Mouse (Mus musculus): ENCODE results near the gene Atcay. TPM values are rescaled to one million over a fixed set of nuclear protein-coding genes. Genes with fewer than 3 reads are reported as not detected.
A peak's percentile ranks its signal among the peaks of the same experiment; 100 is the strongest.

Atcay gene
- polyA plus RNA-seq, 1 experiment: 2.4 TPM

DNA sequence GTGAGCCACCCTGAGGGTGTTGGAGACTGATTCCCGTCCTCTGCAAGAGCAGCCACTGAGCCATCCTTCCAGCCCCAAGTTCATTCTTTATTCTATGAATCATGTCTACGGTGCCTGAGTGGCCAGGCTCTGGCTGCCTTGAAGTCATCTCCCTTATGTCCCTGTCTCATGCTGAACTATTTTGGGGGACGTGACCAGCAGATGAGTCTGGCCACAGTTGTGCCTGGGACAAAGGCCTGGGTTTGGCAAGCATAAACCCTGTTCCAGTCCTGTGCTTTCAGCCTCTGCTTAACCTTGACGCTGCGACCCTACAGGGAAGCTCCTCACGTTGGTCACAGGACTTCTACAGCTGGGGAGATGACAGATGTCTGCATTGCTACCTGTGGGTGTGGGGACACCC lies 33.3 kb downstream of the Atcay start:
- WGBS: 58% methylated on average over 6 of the region's 6 CpGs
- TF ChIP-seq POLR2A (IDR thresholded peaks at IDR 0.05; ENCODE audit: control insufficient read depth, extremely low read depth, insufficient read depth, low read length, poor library complexity) (no peak), CTCF (IDR thresholded peaks at IDR 0.05; ENCODE audit: borderline replicate concordance, control insufficient read depth, extremely low read depth, insufficient read depth, low read length, poor library complexity) (no peak)
- Histone ChIP-seq H3K36me3 (ENCODE audit: control insufficient read depth, insufficient read depth, low read length) (no peaks in the 10 kb centered on the region), H3K27me3 (ENCODE audit: control insufficient read depth, insufficient read depth, low read length) (no peaks in the 10 kb centered on the region), H3K4me1 (replicated peaks; ENCODE audit: control insufficient read depth, insufficient read depth, low read length) (peaks cover 22% of the 10 kb centered on the region), H3K27ac (ENCODE audit: control insufficient read depth, insufficient read depth, low read length) (no peak overlapping the region), H3K4me3 (ENCODE audit: control insufficient read depth, insufficient read depth, low read length) (no peak overlapping the region)
- DNase-seq: no peak

DNA sequence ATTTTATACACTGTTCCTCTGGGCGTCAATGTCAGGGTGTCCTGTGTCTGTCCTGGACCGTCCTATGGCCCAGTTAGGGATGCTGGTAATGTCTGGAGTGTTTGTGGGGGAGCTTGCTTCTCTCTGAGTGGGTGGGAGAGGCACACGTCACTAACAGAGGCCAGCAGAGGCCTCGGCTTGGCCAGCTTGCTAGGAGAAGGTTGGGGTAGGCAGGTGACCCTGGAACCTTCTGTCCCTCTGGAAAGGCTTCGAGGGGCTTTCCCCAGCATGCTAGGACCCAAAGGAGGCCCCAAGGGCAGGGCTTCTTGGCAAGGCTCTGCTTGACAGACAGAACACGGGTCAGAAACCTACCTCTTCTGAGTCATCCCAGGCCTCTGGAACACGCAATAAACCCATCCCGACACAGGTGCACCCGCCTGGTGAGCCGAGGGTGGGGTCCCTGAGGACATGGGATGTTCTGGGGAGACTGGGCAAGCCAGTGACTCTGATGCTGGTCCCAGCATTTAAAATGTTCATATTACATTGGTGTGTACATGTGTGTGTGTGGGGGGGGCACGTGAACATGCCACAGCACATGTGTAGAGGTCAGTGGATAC lies 34.1 kb downstream of the Atcay start:
- Histone ChIP-seq H3K36me3 (ENCODE audit: control insufficient read depth, insufficient read depth, low read length) (no peaks in the 10 kb centered on the region), H3K4me1 (replicated peaks; ENCODE audit: control insufficient read depth, insufficient read depth, low read length) (peaks cover 28% of the 10 kb centered on the region), H3K4me3 (ENCODE audit: control insufficient read depth, insufficient read depth, low read length) (no peak overlapping the region), H3K27ac (ENCODE audit: control insufficient read depth, insufficient read depth, low read length) (no peak overlapping the region), H3K27me3 (ENCODE audit: control insufficient read depth, insufficient read depth, low read length) (no peaks in the 10 kb centered on the region)
- DNase-seq: no peak
- WGBS: 84% methylated on average over 11 of the region's 11 CpGs
- TF ChIP-seq POLR2A (IDR thresholded peaks at IDR 0.05; ENCODE audit: control insufficient read depth, extremely low read depth, insufficient read depth, low read length, poor library complexity) (no peak), CTCF (IDR thresholded peaks at IDR 0.05; ENCODE audit: borderline replicate concordance, control insufficient read depth, extremely low read depth, insufficient read depth, low read length, poor library complexity) (no peak)

DNA sequence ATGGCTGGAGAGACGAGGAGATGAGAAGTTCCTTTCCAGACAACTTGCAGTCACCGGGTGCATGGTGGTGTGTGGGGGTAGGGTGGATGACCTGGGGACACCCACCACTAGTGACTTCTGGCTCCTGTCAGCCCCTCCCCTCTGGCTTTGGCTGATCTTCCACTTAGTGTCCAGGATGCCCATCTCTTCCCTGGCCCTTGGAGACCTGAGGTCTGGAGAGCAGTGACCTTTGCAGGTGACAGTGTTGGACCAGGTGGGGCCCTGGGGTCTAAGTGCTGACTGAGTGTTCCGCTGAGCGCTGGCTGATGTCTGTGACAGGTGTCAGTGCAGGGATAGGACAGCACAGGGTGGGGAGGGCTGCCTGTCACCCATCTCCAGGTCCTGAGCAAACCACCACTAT lies 35.3 kb downstream of the Atcay start:
- Histone ChIP-seq H3K27me3 (ENCODE audit: control insufficient read depth, insufficient read depth, low read length) (no peaks in the 10 kb centered on the region), H3K4me3 (ENCODE audit: control insufficient read depth, insufficient read depth, low read length) (no peak overlapping the region), H3K36me3 (ENCODE audit: control insufficient read depth, insufficient read depth, low read length) (no peaks in the 10 kb centered on the region), H3K27ac (ENCODE audit: control insufficient read depth, insufficient read depth, low read length) (no peak overlapping the region), H3K4me1 (replicated peaks; ENCODE audit: control insufficient read depth, insufficient read depth, low read length) (peaks cover 31% of the 10 kb centered on the region)
- TF ChIP-seq POLR2A (IDR thresholded peaks at IDR 0.05; ENCODE audit: control insufficient read depth, extremely low read depth, insufficient read depth, low read length, poor library complexity) (no peak), CTCF (IDR thresholded peaks at IDR 0.05; ENCODE audit: borderline replicate concordance, control insufficient read depth, extremely low read depth, insufficient read depth, low read length, poor library complexity) (no peak)
- 87% methylated on average over 4 of the region's 4 CpGs for WGBS
- no peak for DNase-seq

DNA sequence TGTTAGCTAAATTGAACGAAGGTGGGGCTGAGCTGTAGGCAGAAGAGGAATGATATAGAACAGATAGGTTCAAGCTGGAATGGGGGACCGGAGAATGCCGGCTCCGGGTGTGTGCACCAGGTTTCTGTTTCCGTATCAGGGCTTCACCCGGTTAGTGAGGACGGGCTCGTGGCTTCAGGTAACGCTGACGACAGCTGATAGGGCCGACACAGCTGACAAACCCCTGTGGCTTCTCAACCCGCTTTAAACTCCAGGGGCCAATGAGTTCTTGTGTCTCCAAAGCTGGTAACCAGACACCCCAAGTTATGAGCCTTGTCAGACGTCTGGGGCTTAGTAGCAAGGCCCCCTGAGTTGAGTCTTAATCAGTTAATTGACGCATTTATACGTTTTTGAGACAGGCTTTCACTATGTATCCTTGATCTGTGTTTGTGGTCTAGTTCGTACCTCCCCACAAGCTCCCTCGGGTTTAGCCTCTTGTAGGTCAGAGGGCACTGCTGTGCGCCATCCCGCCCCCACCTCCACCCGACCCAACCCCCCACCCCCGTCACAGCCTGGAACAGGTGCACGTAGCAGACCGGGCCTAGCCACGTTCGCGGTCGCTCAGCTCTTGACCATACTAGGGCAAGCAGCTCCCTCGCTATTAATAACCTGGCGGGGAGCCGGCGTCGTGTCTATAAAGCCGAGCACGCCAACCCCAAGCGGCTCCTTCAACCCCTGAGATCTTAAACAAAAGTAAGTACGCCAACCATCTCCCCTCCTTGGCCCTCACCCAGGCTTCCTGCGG lies 36.5 kb downstream of the Atcay start:
- 4% methylated on average over 37 of the region's 37 CpGs for WGBS
- no peak for DNase-seq
- TF ChIP-seq CTCF (IDR thresholded peaks at IDR 0.05; ENCODE audit: borderline replicate concordance, control insufficient read depth, extremely low read depth, insufficient read depth, low read length, poor library complexity): no peak
- no peak for TF ChIP-seq POLR2A (IDR thresholded peaks at IDR 0.05; ENCODE audit: control insufficient read depth, extremely low read depth, insufficient read depth, low read length, poor library complexity)
- H3K4me3 ChIP-seq (ENCODE audit: control insufficient read depth, insufficient read depth, low read length): no peak overlapping the region; the same call in 1 of the 2 replicates
- peaks cover 31% of the 10 kb centered on the region for H3K4me1 ChIP-seq (replicated peaks; ENCODE audit: control insufficient read depth, insufficient read depth, low read length)
- H3K27me3 ChIP-seq (ENCODE audit: control insufficient read depth, insufficient read depth, low read length): no peaks in the 10 kb centered on the region
- H3K27ac ChIP-seq (ENCODE audit: control insufficient read depth, insufficient read depth, low read length): no peak overlapping the region
- H3K36me3 ChIP-seq (ENCODE audit: control insufficient read depth, insufficient read depth, low read length): no peaks in the 10 kb centered on the region

DNA sequence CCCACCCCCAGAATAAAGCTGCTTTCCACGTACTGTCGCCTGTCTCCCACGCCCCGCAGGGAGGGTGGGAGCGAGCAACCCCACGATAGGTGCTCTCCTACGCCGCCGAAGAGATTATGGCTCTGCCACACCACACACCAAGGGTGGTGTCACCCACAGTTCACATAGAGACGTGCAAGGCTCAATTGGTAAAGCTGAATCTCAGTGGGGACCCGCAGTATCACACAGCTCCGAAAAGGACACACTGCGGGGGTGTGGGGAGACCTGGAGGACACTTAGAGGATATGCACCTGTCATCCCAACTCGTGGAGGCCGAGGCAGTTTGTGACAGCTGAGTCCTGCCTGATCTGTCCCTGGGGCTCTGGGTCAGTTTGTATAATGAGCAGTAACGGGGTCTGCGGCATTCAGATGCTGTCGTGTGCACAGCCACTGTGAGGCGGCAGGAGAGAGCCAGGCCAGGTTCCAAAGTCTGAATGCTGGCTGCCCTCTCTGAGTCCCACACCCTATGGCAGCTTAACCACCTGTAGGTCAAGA lies 37.6 kb downstream of the Atcay start:
- Histone ChIP-seq H3K4me1 (replicated peaks; ENCODE audit: control insufficient read depth, insufficient read depth, low read length) (peaks cover 31% of the 10 kb centered on the region), H3K36me3 (ENCODE audit: control insufficient read depth, insufficient read depth, low read length) (no peaks in the 10 kb centered on the region), H3K4me3 (ENCODE audit: control insufficient read depth, insufficient read depth, low read length) (peak overlapping the region; percentile 38), H3K27ac (ENCODE audit: control insufficient read depth, insufficient read depth, low read length) (0 out of 2 replicates have a peak overlapping the region, but pooled peaks have one; percentile 2), H3K27me3 (ENCODE audit: control insufficient read depth, insufficient read depth, low read length) (no peaks in the 10 kb centered on the region)
- TF ChIP-seq CTCF (IDR thresholded peaks at IDR 0.05; ENCODE audit: borderline replicate concordance, control insufficient read depth, extremely low read depth, insufficient read depth, low read length, poor library complexity): no peak
- no peak for TF ChIP-seq POLR2A (IDR thresholded peaks at IDR 0.05; ENCODE audit: control insufficient read depth, extremely low read depth, insufficient read depth, low read length, poor library complexity)
- DNase-seq: no peak
- 4% methylated on average over 19 of the region's 19 CpGs for WGBS

DNA sequence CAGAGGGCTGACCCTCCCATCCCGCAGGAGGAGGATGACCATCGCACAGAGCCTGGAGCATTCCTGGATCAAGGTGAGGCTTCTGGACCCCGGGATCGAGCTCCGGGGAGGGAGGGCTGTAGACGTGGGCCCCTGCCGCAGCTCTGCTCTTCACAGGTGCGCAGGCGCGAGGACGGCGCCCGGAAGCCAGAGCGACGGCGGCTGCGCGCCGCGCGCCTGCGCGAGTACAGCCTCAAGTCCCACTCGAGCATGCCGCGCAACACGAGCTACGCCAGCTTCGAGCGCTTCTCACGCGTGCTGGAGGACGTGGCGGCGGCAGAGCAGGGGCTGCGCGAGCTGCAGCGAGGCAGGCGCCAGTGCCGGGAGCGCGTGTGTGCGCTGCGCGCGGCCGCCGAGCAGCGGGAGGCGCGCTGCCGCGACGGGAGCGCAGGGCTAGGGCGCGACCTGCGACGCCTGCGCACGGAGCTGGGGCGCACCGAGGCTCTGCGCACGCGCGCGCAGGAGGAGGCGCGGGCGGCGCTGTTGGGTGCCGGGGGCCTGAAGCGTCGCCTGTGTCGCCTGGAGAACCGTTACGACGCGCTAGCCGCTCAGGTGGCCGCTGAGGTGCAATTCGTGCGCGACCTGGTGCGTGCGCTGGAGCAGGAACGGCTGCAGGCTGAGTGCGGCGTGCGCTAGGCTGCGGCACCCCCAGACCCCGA lies 38.2 kb downstream of the Atcay start:
- Histone ChIP-seq H3K4me3 (ENCODE audit: control insufficient read depth, insufficient read depth, low read length) (peak overlapping the region; percentile 54), H3K36me3 (ENCODE audit: control insufficient read depth, insufficient read depth, low read length) (no peaks in the 10 kb centered on the region), H3K27ac (ENCODE audit: control insufficient read depth, insufficient read depth, low read length) (peak overlapping the region; percentile 39), H3K4me1 (replicated peaks; ENCODE audit: control insufficient read depth, insufficient read depth, low read length) (peaks cover 31% of the 10 kb centered on the region), H3K27me3 (ENCODE audit: control insufficient read depth, insufficient read depth, low read length) (no peaks in the 10 kb centered on the region)
- no peak for TF ChIP-seq CTCF (IDR thresholded peaks at IDR 0.05; ENCODE audit: borderline replicate concordance, control insufficient read depth, extremely low read depth, insufficient read depth, low read length, poor library complexity)
- peak; percentile 65 for TF ChIP-seq POLR2A (IDR thresholded peaks at IDR 0.05; ENCODE audit: control insufficient read depth, extremely low read depth, insufficient read depth, low read length, poor library complexity)
- WGBS: under 1% methylated on average over 93 of the region's 93 CpGs
- peak; percentile 84 for DNase-seq
